Mouse (Mus musculus) B cell, adult 2 months (primary cell): ENCODE measurements at regions not wholly inside any gene's neighbourhood (a gene's known extent, or its start where the extent isn't known, plus 50 kb on each side); places are given as distances from the start of the nearest gene placed in this dataset.

Source experiments
- DNase-seq, 2 experiments: peaks; one replicate each; pipeline ENCODE4 v3.0.0; 2022

DNA sequence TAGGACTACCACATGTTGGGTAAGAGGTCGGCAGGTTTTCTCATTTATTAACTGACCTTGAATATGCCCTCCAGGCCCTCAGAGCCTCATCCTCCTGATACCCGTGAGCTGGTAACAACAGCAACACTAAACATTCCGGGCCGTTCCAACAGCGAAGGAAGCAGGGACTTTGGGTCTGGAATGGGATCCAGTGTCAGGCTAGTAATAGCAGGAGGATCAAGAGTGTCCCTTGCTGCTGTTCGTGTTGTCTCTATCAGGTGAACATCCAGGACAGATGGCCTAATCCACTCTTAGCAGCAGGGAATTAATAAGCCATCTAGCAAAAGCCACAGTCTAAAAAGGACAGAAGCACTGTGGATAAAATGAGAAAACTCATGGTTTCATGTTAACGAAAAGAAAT is 106.7 kb downstream of the Cpeb2 start:
- DNase-seq: no peak

DNA sequence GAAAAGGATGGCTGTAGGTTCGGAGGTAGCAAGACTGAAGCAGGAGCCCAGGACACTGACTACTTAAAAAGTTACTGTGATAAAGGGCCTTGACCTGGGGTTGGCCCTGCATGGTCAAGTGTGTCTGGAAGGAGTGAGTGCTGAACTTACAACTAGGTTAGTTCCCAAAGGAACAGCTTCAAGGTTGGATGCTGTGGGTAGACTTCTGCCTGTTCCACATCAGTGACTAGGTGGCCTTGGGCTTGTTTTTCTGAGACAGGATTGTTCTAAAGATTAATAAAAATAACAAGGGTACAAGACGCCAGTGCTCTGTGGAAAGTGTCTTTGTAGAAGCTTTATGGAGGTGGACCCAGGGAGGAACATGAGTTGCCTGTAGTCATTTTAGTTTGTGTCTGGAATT is 108.5 kb downstream of the Cpeb2 start:
- no peak for DNase-seq

DNA sequence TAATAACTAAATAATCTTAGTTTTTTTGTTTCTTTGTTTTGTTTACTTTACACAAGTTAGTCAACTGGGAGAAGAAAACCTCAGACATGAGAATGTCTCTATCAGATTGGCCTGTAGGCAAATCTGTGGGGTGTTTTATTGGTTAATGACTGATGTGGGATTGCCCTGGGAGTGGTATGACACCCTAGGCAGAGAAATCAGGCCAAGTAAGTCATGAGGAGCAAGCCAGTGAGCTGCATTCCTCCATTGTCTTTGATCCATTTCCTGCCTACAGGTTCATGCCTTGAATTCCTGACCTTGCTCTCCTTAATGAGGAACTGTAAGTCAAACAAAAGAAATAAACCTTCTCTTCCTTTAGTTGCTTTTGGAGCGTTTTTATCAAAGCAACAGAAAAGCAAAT is 111.5 kb downstream of the Cpeb2 start:
- no peak for DNase-seq

DNA sequence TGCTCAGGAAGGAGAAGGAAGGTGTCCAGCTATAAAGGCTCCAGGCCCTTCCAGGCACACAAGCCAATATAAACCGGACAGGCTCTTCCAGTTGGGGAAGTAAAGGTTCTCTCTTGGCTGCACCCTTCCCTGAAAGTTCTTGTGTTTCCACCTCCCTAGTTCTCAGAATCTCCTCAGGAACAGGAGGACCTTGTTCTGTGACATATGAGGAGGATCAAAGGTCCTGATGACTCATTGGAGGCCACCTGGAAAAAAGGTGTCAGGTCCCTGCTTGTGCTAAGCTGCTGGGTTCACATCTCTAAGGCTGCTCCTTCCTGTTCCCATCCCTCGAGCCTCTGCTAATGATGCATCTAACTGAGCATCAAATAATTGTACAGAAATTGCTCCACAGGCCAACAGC is 118.0 kb downstream of the Cpeb2 start:
- DNase-seq: no peak

DNA sequence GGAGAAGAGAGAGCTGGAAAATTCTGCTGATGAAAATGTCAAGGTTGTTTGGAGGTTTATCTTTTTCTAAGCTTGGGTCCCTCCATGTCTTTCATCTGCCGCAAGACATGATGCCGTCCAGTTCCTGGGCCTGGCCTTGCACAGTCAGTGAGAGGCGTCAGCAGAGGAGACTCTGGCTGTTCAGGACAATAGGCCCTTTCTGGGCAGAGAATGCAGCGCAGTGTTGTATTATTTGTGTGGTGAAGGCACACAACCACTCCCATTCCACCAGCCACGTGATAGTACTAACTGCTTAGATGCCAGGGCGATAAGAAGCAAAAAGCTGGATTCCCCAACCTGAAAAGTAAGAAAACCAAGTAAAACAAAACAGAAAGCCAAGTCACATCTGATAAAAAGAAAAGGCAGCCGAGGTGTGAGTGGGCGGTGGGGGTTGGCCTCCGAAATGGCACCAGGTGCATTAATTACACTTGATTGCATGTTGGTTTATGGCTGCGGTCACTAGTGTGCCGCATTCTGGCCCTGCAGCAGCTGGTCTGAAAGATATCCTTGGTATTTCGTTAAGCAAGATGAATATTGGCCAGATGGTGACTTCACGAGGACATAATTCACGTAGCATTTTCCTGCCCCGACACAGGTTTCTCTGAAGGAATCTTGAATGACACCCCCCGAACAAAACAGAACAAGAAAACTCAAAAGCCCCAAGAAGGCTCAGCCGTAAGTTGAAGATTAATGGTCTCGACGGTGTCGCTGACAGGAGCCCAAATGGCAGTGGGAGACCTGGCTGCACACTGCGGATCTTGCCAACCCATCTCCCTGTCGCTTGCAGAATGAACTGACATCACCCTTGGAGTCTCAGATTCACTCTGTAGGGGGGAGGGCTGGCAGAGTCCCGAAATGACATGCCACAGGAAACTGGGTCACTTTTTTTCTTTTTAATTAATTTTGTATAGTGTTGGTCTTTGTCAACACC is 120.3 kb downstream of the Cpeb2 start:
- DNase-seq: no peak

DNA sequence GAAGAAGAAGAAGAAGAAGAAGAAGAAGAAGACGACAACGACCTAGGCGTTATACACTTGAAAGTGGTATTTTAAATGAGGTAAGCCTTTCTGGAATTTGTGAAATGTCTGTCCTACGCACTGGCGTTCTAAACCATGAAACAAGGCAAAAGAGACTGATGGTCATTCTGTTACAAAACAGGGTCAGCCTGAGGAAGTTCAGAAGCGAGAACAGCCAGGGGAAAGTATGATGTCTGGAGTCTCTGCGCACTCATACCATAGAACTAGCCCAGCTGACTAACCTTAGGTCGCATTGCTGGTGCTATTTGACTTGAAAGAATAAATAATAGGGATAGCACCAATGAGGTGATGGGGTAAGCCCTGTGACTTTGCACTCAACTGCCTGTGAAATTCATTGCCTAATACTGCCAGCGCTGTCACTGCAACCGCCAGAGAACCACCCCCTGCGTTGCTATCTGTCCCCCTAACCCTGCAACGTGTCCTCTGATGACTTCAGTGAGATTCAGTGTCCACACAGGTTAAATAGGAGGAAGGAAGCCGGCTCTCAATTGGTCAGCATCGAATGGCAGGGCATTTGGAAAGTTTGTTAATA is 121.5 kb downstream of the Cpeb2 start:
- no peak for DNase-seq

DNA sequence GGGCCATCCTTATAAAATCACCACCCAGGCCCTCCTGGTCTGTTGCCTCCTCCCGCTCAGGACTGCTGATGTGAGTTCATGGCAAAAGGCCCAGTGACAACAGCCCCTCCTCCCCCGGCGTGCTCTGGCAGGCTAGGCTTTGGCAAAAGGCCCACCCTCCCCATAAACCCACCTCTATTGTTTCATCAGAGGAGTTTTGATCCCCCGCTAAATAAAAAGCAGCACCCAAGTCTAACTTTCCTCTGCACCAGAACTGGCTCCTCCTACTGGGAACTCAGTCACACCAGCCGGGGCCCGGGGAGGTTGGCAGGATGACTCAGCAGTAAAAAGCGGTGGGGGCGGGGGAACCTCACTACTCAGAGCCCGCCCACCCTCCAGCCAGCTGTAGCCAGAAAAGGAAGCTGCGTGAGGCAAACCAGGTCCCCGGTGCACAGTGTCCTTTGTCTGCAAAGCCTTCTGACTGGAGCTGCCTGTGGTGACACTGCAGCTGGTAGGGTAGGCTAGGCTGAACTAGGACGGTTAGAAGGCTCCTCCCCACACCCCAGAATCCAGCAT is 122.1 kb downstream of the Cpeb2 start:
- peak; percentile 7 to 24 for DNase-seq

DNA sequence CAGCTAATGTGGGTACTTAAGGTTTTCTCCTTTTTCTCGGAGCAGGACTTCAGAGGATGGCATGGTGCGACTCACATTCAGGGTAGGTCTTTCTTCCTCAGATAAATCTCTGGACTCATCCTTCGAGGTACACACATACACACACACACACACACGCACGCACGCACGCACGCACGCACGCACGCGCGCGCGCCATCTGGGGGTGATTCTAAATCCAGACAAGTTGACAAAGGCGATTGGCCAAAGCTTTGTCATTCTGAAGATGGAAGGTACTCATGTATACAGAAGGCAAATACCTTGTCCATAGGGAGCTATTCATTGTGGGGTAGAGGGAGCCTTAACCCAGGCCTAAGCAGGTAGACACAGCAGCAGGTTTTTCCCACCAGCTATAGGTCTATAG is 122.9 kb downstream of the Cpeb2 start:
- DNase-seq: no peak

DNA sequence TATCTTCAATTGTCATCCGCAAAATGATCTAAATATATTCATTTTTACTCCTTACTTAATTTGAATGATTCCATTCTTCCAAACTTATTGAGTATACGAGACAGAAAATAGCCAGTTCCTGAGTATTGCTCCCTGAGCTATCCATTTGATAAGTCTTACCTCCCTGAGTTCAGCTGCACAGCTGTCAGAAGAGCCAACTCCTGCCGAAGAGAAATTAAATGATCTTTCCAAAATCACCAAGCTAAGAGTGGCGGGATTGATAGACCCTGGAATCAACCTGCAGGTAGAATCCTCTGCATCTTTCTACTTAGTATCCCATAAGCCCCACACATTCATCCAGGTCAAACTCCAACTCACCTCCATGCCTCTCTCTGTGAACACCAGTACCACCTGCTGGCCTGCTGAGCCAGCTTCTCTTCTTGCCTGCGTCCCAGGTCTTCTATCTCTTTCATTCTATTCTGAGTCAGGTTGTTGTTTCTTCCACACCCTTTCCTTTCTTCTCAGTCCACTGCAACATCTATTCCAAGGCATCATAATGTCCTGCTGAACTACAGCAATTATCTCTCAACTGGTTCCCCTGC is 124.2 kb downstream of the Cpeb2 start:
- DNase-seq: no peak

DNA sequence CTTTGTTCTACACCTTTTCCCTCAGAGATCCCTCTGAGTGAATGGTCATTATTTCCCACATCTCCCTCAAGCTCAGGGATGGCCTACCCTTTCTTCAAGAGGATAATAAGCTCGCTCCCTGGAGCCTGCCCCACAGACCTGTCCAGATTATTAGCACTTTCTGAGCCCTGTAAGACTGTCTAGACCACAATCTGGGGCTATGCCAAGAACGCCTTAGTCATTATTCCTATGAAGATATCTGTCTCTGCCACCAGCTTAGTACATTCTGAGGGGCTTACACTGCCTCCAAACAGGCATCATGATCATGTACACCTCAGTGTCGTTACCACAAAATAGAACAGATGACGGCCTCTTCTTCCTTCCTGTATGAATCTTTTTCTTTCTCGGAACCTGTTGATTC is 124.9 kb downstream of the Cpeb2 start:
- no peak for DNase-seq

DNA sequence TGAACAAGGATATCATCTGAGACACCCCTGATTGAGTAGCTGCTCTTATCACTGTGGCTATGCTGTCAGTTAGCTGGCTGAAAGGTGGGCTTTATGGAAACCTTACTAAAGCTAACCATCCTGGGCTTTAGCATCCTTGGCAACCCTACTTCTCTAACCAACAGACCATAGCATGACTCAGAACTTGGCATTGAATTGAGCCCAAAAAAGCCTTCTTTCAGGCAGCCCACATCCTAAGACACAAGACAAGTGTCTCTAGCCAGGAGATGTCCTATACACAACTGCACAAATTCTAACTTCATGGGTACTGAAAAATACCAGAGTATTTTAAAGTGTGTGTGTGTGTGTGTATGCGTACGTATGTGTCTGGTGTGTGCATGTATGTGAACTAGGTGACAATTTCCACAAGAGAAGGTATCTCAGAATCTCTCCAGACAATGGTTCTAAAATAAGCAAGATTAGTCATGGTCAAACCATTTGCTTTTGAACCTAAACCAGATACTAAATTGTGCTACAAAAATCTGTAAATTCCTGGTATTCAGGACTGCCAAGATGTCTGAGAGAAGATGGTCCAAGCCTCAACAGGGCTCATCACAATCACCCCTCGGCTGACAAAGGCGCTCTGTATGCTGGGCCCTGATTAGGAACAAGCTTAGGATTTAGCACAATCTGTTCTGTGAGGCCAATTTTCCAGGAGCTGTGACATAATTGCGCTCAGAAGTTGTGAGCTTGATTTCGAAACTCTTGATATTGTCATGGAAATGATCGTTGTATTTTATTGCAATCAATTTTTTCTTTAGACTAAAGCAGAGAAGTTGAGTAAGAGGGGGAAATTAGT is 126.2 kb downstream of the Cpeb2 start:
- no peak for DNase-seq

DNA sequence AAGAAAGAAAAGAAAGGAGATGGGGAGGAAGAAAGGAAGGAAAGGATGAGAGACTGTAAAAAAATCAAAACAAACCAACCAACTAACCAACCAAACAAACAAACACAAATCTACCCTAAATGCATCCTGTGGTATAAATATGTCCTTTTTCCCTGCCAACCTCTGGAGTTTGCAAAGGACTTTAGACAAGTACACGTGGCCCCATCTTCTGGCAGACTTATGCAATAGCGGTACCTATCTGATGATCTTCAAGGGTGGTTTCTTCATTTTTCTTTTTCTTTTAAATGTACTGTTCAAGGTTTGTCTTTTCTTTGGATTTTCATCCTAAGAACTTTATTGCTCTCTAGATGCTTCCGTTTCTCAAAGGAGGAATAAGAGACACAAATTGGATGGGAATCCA is 127.3 kb downstream of the Cpeb2 start:
- peak in 1 of 2 experiments; percentile 16 for DNase-seq

DNA sequence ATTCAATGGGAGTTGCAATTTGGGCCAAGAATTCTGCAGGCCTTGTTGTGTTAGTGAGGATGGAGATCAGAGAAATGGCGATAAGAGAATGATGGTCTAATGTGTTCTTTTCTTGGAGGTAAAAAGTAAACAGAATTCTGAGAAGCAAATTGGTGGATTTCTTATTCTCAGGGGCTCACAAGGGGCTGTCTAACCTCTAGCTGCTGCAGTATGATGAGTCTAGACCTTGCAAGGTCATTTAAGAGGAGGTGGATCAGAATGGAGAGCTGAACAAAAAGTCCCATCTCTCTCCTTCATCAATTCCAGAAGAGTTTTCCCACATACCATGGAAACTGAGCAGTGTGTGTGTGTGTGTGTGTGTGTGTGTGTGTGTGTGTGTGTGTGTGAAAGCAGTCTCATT is 128.1 kb downstream of the Cpeb2 start:
- DNase-seq: no peak

DNA sequence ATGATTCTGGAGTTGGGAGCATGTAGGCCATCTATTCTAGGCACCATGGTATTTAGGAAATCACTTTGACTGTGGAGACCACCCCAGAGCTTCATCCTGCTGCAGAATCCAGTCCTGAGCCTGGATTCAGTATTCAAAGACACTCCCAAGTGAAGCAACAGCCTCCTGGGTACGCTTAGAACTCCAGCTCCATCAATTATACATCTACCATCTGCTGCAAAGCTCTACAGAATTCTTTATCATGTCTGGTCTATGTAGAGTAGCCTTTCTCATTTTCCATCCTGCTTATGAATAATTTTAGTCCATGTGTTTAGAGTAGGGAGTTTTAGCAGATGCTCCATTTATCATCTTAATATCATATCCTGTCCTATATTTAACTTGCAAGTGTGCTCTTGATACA is 139.4 kb downstream of the Cpeb2 start:
- no peak for DNase-seq

DNA sequence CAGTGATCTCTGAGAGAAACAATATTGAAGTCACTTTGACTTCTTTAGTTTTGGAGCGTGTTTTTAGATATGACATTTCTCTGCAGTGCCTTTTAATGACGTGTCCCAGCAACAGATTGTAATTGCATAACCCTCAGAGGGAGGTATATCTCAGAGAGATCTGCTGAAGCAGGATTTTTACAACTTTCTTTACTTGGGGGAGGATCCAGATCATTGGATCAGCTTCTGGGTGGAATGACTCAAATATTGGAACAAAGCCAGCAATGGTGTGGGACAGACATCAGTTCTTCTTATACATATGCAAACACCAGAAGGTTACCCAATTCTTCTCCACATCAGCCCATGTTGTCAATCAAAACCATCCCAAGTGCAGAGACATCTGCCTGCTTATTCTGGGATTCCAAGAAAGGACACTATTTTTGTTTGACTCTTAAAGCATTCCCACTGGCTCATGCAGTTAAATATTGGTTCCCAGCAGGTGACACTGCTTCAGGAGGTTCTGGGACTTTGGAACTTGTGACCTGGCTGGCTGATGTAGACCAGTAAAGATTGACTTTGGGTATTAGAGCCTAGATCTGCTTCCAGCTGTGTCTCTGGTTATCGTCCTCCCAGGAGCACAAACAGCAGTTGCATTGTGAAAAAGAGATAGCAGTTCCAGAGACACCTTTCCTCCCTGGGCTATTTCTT is 130.5 kb upstream of the C1qtnf7 start:
- DNase-seq: no peak

DNA sequence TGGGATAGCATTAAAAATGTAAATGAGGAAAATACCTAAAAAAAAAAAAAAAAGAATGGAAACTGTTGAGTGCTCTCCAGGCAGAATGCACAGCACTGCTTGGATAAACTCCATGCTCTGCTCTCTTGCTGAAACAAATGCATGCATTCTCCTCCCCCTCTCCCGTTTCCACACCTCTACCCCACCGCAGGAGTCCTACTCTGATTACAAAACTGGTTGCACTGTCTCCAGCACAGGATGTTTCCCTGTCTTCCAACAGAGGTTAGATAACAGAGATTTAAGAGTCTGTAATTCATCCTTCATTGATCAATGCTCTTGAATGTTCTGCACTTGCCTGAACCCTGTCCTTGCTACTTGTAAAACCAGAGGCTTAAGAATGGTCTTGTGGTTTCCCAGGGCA is 124.3 kb upstream of the C1qtnf7 start:
- no peak for DNase-seq

DNA sequence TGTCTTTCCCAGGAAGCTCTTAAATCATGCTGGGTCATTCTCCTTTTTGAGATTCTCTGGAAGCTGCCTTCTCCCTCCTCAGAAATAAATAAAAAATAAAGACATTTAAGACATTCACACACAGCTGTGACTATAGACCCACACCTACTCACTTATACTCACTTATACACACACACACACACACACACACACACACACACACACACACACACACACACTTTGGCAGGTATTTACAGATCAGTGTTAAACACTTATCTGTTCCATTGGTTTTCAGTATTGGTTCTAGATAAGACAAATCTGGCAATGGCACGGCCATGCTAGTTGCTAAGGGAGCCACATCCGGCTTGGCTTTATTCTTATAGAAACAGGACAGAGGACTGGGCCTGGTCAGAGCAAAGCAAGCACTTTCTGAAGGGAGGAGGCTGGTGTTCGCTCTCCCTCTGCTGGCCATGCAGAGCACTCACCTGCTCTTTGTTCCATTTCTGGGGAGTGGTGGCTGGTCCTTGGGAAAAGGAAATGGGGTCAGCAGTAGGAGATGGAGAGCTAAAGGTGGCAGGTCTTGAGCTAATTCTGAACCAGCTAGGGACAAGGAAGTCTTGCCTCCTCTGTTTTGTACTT is 123.8 kb upstream of the C1qtnf7 start:
- DNase-seq: no peak

DNA sequence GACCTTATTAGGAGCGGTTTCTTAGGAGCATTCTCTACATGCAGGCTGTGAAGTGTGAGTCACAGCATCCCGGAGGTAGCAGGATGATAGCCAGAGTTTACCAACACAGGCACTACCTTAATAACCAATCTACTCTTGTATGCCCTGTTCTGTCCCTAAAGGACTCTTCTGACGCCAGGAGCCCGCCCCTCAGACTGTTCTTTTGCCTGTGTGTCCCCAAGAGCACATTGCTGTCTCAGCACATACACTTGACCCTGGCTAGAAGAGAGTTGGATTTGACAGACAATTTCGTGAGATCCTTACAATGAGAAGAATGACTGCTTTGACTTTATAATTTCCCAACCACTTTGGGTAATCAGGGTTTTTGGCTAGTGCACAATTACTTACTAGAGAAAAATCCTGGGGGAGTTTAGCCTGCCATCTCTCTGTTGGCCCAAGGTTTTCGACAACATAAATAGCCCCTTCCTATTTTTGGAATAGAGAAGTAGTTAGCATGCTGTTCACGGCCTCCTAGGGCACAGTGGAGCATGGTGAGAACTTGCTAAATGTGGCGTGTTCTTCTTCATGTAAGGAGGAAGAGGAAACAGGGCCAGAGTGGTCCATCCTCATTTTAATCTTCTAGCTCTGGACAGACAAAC is 122.3 kb upstream of the C1qtnf7 start:
- no peak for DNase-seq

DNA sequence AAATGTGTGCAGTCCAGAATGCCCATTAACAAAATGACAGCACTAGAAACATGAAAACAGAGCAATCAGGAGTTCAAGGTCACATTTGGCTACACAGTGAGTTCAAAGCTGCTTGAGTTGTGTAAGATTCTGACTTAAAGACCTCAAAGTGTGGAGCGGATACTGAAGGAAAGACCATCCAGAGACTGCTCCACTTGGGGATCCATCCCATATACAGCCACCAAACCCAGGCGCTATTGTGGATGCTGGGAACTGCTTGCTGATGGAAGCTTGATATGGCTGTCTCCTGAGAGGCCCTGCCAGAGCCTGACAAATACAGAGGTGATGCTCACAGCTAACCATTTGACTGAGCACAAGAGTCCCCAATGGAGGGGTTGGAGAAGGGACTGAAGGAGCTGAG is 98.1 kb upstream of the C1qtnf7 start:
- DNase-seq: no peak

DNA sequence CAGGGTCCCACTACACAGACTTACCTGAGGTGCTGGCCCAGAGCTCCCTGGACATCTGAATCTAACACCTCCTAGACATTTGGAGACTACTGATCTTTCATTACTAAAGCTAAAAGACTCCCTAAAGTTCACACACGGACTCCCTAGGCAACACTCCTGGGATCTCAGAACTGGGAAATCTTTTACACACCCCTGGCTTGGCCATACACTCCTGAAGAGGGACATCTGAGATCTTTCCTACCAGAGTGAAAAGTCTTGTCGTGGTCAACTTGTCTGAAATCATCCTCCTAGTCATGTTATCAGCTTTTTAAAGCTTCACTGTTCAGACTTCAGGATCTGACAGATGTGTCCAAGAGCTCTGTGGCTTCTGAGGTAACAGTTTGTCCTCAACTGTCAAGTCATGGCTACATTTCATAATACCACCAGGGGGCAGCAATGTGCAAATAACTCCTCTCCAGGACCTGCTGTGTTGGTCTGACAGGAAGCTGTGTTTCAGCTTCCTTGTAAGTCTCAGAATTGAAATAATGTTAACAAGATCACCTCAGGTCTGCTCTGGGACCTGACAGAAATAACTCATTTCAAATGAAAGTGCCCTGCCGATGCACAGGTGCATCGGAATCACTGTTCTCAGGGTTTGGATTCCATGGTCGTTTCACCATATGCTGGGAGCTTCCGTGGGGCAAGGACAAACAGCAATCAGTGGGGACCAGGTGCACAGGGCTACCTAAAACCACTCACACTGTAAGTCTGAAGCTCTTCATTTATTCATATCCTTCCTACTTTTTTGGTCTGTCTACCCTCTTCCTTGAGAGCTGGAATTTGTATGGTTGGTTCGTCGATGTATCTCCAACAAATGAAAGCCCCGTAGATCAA is 92.3 kb upstream of the C1qtnf7 start:
- peak; percentile 62 to 64 for DNase-seq
